Mouse (Mus musculus): ENCODE data around the gene Hectd1. TPM values are rescaled to one million over a fixed set of nuclear protein-coding genes. Genes with fewer than 3 reads are reported as not detected.
A peak's percentile ranks its signal among the peaks of the same experiment; 100 is the strongest.

Hectd1 gene
- polyA plus RNA-seq, 1 experiment from 2014 or later, result 38.9 TPM

- WGBS, result 85% methylated on average over 8 of the region's 8 CpGs
- Histone ChIP-seq H3K36me3 (peaks cover 19% of the 10 kb centered on the region), H3K27me3 (replicated peaks) (no peaks in the 10 kb centered on the region), H3K4me3 (no peak overlapping the region), H3K9ac (no peak overlapping the region), H3K4me1 (replicated peaks) (no peaks in the 10 kb centered on the region), H3K4me2 (no peak overlapping the region), H3K9me3 (replicated peaks) (no peaks in the 10 kb centered on the region), H3K27ac (ENCODE audit: poor library complexity, severe bottlenecking) (no peak overlapping the region)
- no peak for ATAC-seq (ENCODE audit: insufficient number of reproducible peaks, low FRiP score)
These were observed 107.5 kb downstream of the Hectd1 start for GRCm38 (mm10) chr12:51721836-51722235.

GRCm38 (mm10) chr12:51718617-51719016 is 110.7 kb downstream of the Hectd1 start:
- Histone ChIP-seq H3K27ac (ENCODE audit: poor library complexity, severe bottlenecking) (no peak overlapping the region), H3K9me3 (replicated peaks) (no peaks in the 10 kb centered on the region), H3K9ac (no peak overlapping the region), H3K4me2 (no peak overlapping the region), H3K27me3 (replicated peaks) (no peaks in the 10 kb centered on the region), H3K36me3 (peaks cover 7% of the 10 kb centered on the region), H3K4me3 (no peak overlapping the region), H3K4me1 (replicated peaks) (no peaks in the 10 kb centered on the region)
- ATAC-seq (ENCODE audit: insufficient number of reproducible peaks, low FRiP score), result no peak
- WGBS, result 90% methylated on average over 6 of the region's 6 CpGs

GRCm38 (mm10) chr12:51712685-51713084 is 116.7 kb downstream of the Hectd1 start:
- no peak overlapping the region for H3K4me3 ChIP-seq
- no peak overlapping the region for H3K4me2 ChIP-seq
- no peak for ATAC-seq (ENCODE audit: insufficient number of reproducible peaks, low FRiP score)
- no peaks in the 10 kb centered on the region for H3K36me3 ChIP-seq
- H3K4me1 ChIP-seq (replicated peaks), result peaks cover 31% of the 10 kb centered on the region
- H3K9me3 ChIP-seq (replicated peaks), result no peaks in the 10 kb centered on the region
- 71% methylated on average over 1 of the region's 1 CpGs for WGBS
- H3K27me3 ChIP-seq (replicated peaks), result no peaks in the 10 kb centered on the region
- H3K27ac ChIP-seq (ENCODE audit: poor library complexity, severe bottlenecking), result no peak overlapping the region
- no peak overlapping the region for H3K9ac ChIP-seq

GRCm38 (mm10) chr12:51710154-51710553 is 119.2 kb downstream of the Hectd1 start:
- no peak overlapping the region for H3K9ac ChIP-seq
- H3K4me1 ChIP-seq (replicated peaks), result peaks cover 37% of the 10 kb centered on the region
- ATAC-seq (ENCODE audit: insufficient number of reproducible peaks, low FRiP score), result no peak
- H3K4me3 ChIP-seq, result no peak overlapping the region
- no peaks in the 10 kb centered on the region for H3K36me3 ChIP-seq
- 56% methylated on average over 5 of the region's 5 CpGs for WGBS
- no peak overlapping the region for H3K4me2 ChIP-seq
- H3K27ac ChIP-seq (ENCODE audit: poor library complexity, severe bottlenecking), result no peak overlapping the region
- H3K9me3 ChIP-seq (replicated peaks), result no peaks in the 10 kb centered on the region
- no peaks in the 10 kb centered on the region for H3K27me3 ChIP-seq (replicated peaks)

GRCm38 (mm10) chr12:51709741-51710140 is 119.6 kb downstream of the Hectd1 start:
- Histone ChIP-seq H3K4me3 (no peak overlapping the region), H3K27me3 (replicated peaks) (no peaks in the 10 kb centered on the region), H3K9me3 (replicated peaks) (no peaks in the 10 kb centered on the region), H3K9ac (no peak overlapping the region), H3K4me1 (replicated peaks) (peaks cover 40% of the 10 kb centered on the region), H3K4me2 (no peak overlapping the region), H3K36me3 (no peaks in the 10 kb centered on the region), H3K27ac (ENCODE audit: poor library complexity, severe bottlenecking) (no peak overlapping the region)
- no peak for ATAC-seq (ENCODE audit: insufficient number of reproducible peaks, low FRiP score)
- 66% methylated on average over 3 of the region's 3 CpGs for WGBS

- 53% methylated on average over 14 of the region's 14 CpGs for WGBS
- H3K9me3 ChIP-seq (replicated peaks), result no peaks in the 10 kb centered on the region
- H3K27me3 ChIP-seq (replicated peaks), result no peaks in the 10 kb centered on the region
- H3K9ac ChIP-seq, result no peak overlapping the region
- no peaks in the 10 kb centered on the region for H3K36me3 ChIP-seq
- H3K4me3 ChIP-seq, result no peak overlapping the region
- H3K4me2 ChIP-seq, result peak overlapping the region; percentile 10; the same call in 1 of the 2 replicates
- peaks cover 46% of the 10 kb centered on the region for H3K4me1 ChIP-seq (replicated peaks)
- ATAC-seq (ENCODE audit: insufficient number of reproducible peaks, low FRiP score), result no peak
- peak overlapping the region; percentile 29; the same call in 1 of the 2 replicates for H3K27ac ChIP-seq (ENCODE audit: poor library complexity, severe bottlenecking)
These were observed 120.2 kb downstream of the Hectd1 start for GRCm38 (mm10) chr12:51708941-51709686.

- 81% methylated on average over 5 of the region's 5 CpGs for WGBS
- H3K4me3 ChIP-seq, result no peak overlapping the region
- 0 out of 2 replicates have a peak, but pooled peaks cover 4% of the 10 kb centered on the region for H3K36me3 ChIP-seq
- no peak overlapping the region for H3K27ac ChIP-seq (ENCODE audit: poor library complexity, severe bottlenecking)
- no peak for ATAC-seq (ENCODE audit: insufficient number of reproducible peaks, low FRiP score)
- peaks cover 42% of the 10 kb centered on the region for H3K4me1 ChIP-seq (replicated peaks)
- H3K27me3 ChIP-seq (replicated peaks), result no peaks in the 10 kb centered on the region
- no peak overlapping the region for H3K9ac ChIP-seq
- no peak overlapping the region for H3K4me2 ChIP-seq
- H3K9me3 ChIP-seq (replicated peaks), result no peaks in the 10 kb centered on the region; the same call in 1 of the 2 replicates
These were observed 122.6 kb downstream of the Hectd1 start for GRCm38 (mm10) chr12:51706673-51707235.

- Histone ChIP-seq H3K36me3 (0 out of 2 replicates have a peak, but pooled peaks cover 4% of the 10 kb centered on the region), H3K27me3 (replicated peaks) (no peaks in the 10 kb centered on the region), H3K4me1 (replicated peaks) (peaks cover 42% of the 10 kb centered on the region), H3K27ac (ENCODE audit: poor library complexity, severe bottlenecking) (no peak overlapping the region), H3K9ac (no peak overlapping the region), H3K4me3 (no peak overlapping the region), H3K4me2 (no peak overlapping the region), H3K9me3 (replicated peaks) (no peaks in the 10 kb centered on the region; the same call in 1 of the 2 replicates)
- ATAC-seq (ENCODE audit: insufficient number of reproducible peaks, low FRiP score), result no peak
- WGBS, result 65% methylated on average over 12 of the region's 12 CpGs
These were observed 123.6 kb downstream of the Hectd1 start for GRCm38 (mm10) chr12:51705778-51706177.

- H3K9ac ChIP-seq, result no peak overlapping the region
- no peak overlapping the region for H3K4me2 ChIP-seq
- H3K36me3 ChIP-seq, result 0 out of 2 replicates have a peak, but pooled peaks cover 4% of the 10 kb centered on the region
- no peak overlapping the region for H3K4me3 ChIP-seq
- ATAC-seq (ENCODE audit: insufficient number of reproducible peaks, low FRiP score), result no peak
- WGBS, result 70% methylated on average over 7 of the region's 7 CpGs
- H3K9me3 ChIP-seq (replicated peaks), result no peaks in the 10 kb centered on the region; the same call in 1 of the 2 replicates
- H3K4me1 ChIP-seq (replicated peaks), result peaks cover 40% of the 10 kb centered on the region
- H3K27ac ChIP-seq (ENCODE audit: poor library complexity, severe bottlenecking), result no peak overlapping the region
- H3K27me3 ChIP-seq (replicated peaks), result no peaks in the 10 kb centered on the region
These were observed 124.8 kb downstream of the Hectd1 start for GRCm38 (mm10) chr12:51704572-51704971.

- H3K36me3 ChIP-seq, result 0 out of 2 replicates have a peak, but pooled peaks cover 4% of the 10 kb centered on the region
- H3K9me3 ChIP-seq (replicated peaks), result no peaks in the 10 kb centered on the region; the same call in 1 of the 2 replicates
- no peak for ATAC-seq (ENCODE audit: insufficient number of reproducible peaks, low FRiP score)
- no peak overlapping the region for H3K9ac ChIP-seq
- H3K4me1 ChIP-seq (replicated peaks), result peaks cover 35% of the 10 kb centered on the region
- H3K4me3 ChIP-seq, result no peak overlapping the region
- no peaks in the 10 kb centered on the region for H3K27me3 ChIP-seq (replicated peaks)
- no peak overlapping the region for H3K27ac ChIP-seq (ENCODE audit: poor library complexity, severe bottlenecking)
- WGBS, result 50% methylated on average over 1 of the region's 1 CpGs
- no peak overlapping the region for H3K4me2 ChIP-seq
These were observed 125.5 kb downstream of the Hectd1 start for GRCm38 (mm10) chr12:51703859-51704258.

- Histone ChIP-seq H3K27ac (ENCODE audit: poor library complexity, severe bottlenecking) (no peak overlapping the region), H3K4me3 (no peak overlapping the region), H3K4me2 (no peak overlapping the region), H3K9ac (no peak overlapping the region), H3K9me3 (replicated peaks) (no peaks in the 10 kb centered on the region; the same call in 1 of the 2 replicates), H3K4me1 (replicated peaks) (peaks cover 32% of the 10 kb centered on the region), H3K27me3 (replicated peaks) (no peaks in the 10 kb centered on the region), H3K36me3 (0 out of 2 replicates have a peak, but pooled peaks cover 4% of the 10 kb centered on the region)
- no peak for ATAC-seq (ENCODE audit: insufficient number of reproducible peaks, low FRiP score)
These were observed 127.6 kb downstream of the Hectd1 start for GRCm38 (mm10) chr12:51701723-51702122.
